Mouse (Mus musculus) heart, adult 2 months (tissue): ENCODE measurements at regions not wholly inside any gene's neighbourhood (a gene's known extent, or its start where the extent isn't known, plus 50 kb on each side); places are given as distances from the start of the nearest gene placed in this dataset.

Experiments
- CTCF ChIP-seq: fragments of 200-600 bp; IDR thresholded peaks from 2 replicates; pipeline ENCODE4 v1.8.1; 2022; ENCODE audit warnings: antibody characterized with exemption, mild to moderate bottlenecking, moderate library complexity
- EP300 ChIP-seq: fragments of 200-500 bp; IDR thresholded peaks from 2 replicates; pipeline ENCODE4 v1.6.1; 2011; ENCODE audit warnings: low read depth, low read length, control low read depth; ENCODE audit not compliant: insufficient read depth
- POLR2A ChIP-seq: fragments of 200-500 bp; IDR thresholded peaks from 2 replicates; pipeline ENCODE4 v1.6.1; 2011; ENCODE audit warnings: mild to moderate bottlenecking, low read depth, low read length, control low read depth; ENCODE audit not compliant: insufficient read depth

DNA sequence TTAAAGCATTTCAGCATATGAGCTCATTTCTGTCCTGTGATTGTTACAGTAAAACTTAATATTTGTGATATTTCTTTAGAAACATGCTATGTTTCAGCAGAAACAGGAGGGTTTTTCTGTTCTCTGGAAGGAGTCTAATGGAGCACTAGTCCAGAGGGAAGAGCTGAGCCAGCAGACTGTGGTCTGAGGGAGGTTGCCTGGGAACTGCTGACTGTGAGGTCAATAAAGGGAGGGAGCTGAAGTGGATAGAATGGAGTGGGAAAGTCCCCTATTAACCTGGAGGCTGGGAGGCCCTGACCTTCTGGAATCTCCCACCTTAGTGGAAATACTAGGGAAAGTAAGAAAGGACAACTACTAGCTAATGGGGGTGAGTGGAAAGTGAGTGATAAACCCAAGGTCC, 129.5 kb downstream of the Ogfrl1 start:
- TF ChIP-seq CTCF = no peak
- TF ChIP-seq POLR2A = no peak
- TF ChIP-seq EP300 = no peak
